Mouse (Mus musculus) liver, embryonic 14.5 days (tissue): ENCODE results near the gene Gsc2. TPM values are rescaled to one million over a fixed set of nuclear protein-coding genes. Genes with fewer than 3 reads are reported as not detected.

Source experiments
- ATAC-seq: fragments of 200-750 bp; cut with Nextera tagmentation; 2 replicates; pipeline ENCODE4 v1.8.0; 2017; ENCODE audit warnings: moderate number of reproducible peaks, mild to moderate bottlenecking, moderate library complexity; ENCODE audit not compliant: insufficient read depth
- DNase-seq, 3 experiments: peaks; one replicate each; pipeline ENCODE4 v3.0.0-alpha.2; 2012 to 2013; ENCODE audit warnings: low read depth in 3 of 3, low spot score in 3 of 3
- H3K27ac ChIP-seq: fragments of 300-500 bp; sonication (generic); 2 replicates; pipeline ENCODE4 v1.5.1; 2014; ENCODE audit warnings: moderate library complexity, mild to moderate bottlenecking, control low read depth, inconsistent platforms
- H3K27me3 ChIP-seq: fragments of 300-500 bp; sonication (generic); 2 replicates; pipeline ENCODE4 v1.6.1; 2014; ENCODE audit warnings: mild to moderate bottlenecking, low read length, moderate library complexity; ENCODE audit not compliant: control insufficient read depth, insufficient read depth
- H3K36me3 ChIP-seq: fragments of 300-500 bp; sonication (generic); replicated peaks from 2 replicates; pipeline ENCODE4 v1.6.1; 2014; ENCODE audit warnings: low read depth; ENCODE audit not compliant: control insufficient read depth, insufficient read depth
- H3K4me1 ChIP-seq, 2 experiments: fragments of 200-500 bp in 1 of 2; fragments of 300-500 bp in 1 of 2; sonication (generic) in 1 of 2; replicated peaks; 2 replicates each; pipeline ENCODE4 v1.6.1; 2012 to 2014; ENCODE audit warnings: antibody characterized with exemption in 1 of 2, inconsistent platforms in 1 of 2, low read length in 1 of 2; ENCODE audit not compliant: control insufficient read depth in 2 of 2, insufficient read depth in 2 of 2
- H3K4me2 ChIP-seq: fragments of 300-500 bp; sonication (generic); 2 replicates; pipeline ENCODE4 v1.6.1; 2014; ENCODE audit warnings: low read depth, mild to moderate bottlenecking, control low read depth, moderate library complexity
- H3K4me3 ChIP-seq, 2 experiments: fragments of 200-500 bp in 1 of 2; fragments of 300-500 bp in 1 of 2; sonication (generic) in 1 of 2; 2 replicates each; pipeline ENCODE4 v1.5.1; 2012 to 2014; ENCODE audit warnings: low read depth in 2 of 2, low read length in 2 of 2, mild to moderate bottlenecking in 2 of 2, control low read depth in 1 of 2, inconsistent platforms in 1 of 2, moderate library complexity in 1 of 2; ENCODE audit not compliant: insufficient read depth in 1 of 2
- H3K9ac ChIP-seq: fragments of 300-500 bp; sonication (generic); replicated peaks from 2 replicates; pipeline ENCODE4 v1.6.1; 2014; ENCODE audit warnings: mild to moderate bottlenecking, control low read depth, moderate library complexity
- H3K9me3 ChIP-seq: fragments of 300-500 bp; sonication (generic); 2 replicates; pipeline ENCODE4 v1.6.1; 2016; ENCODE audit warnings: low read length, mixed read lengths; ENCODE audit not compliant: control insufficient read depth
- CTCF ChIP-seq: IDR thresholded peaks from 2 replicates; pipeline ENCODE4 v1.5.1; 2016; ENCODE audit warnings: antibody characterized with exemption, low read depth, control low read depth
- EP300 ChIP-seq: IDR thresholded peaks from 2 replicates; pipeline ENCODE4 v1.6.1; 2016; ENCODE audit warnings: antibody characterized with exemption, low read depth
- WGBS: fragments of 180-500 bp; shearing (Covaris S2); extraction: QIAGEN DNeasy Blood & Tissue Kit; methylation state at CpG from one replicate; pipeline ENCODE4 v1.1.7; 2014; ENCODE audit not compliant: insufficient replicate concordance; 5-methylcytosine and 5-hydroxymethylcytosine counted together
- polyA plus RNA-seq, 2 experiments: library from polyadenylated mRNA; depleted of rRNA in 1 of 2; stranded (reverse) in 1 of 2; unstranded in 1 of 2; fragments of >200 nt; fragmentation: Nextera tagmentation in 1 of 2; extraction: Ambion mirVana in 1 of 2; gene quantifications; 2 replicates each; pipeline versions ENCODE4 v1.2.1 to v1.2.3; 2012 to 2014

The Gsc2 gene
- polyA plus RNA-seq, 2 experiments, result not detected

- H3K4me1 ChIP-seq, result no peaks in the 10 kb centered on the region
- no peak overlapping the region for H3K27ac ChIP-seq
- H3K9me3 ChIP-seq, result no peaks in the 10 kb centered on the region
- no peaks in the 10 kb centered on the region for H3K36me3 ChIP-seq
- no peaks in the 10 kb centered on the region for H3K27me3 ChIP-seq
- no peak for TF ChIP-seq EP300
- no peak for TF ChIP-seq CTCF
- no peak overlapping the region for H3K4me2 ChIP-seq
- WGBS, result 45% methylated on average over 2 of the region's 2 CpGs
- H3K4me3 ChIP-seq, result no peak overlapping the region
- ATAC-seq, result no peak
- DNase-seq, result no peak
- no peak overlapping the region for H3K9ac ChIP-seq
Measured at GRCm38 (mm10) chr16:17949421-17949877, 34.6 kb upstream of the Gsc2 start.

GRCm38 (mm10) chr16:17945081-17945831, 30.4 kb upstream of the Gsc2 start:
- Histone ChIP-seq H3K4me1 (no peaks in the 10 kb centered on the region), H3K4me2 (no peak overlapping the region), H3K36me3 (no peaks in the 10 kb centered on the region), H3K27me3 (no peaks in the 10 kb centered on the region), H3K9ac (no peak overlapping the region), H3K9me3 (no peaks in the 10 kb centered on the region), H3K27ac (no peak overlapping the region), H3K4me3 (no peak overlapping the region)
- 49% methylated on average over 7 of the region's 7 CpGs for WGBS
- TF ChIP-seq CTCF (no peak), EP300 (no peak)
- DNase-seq, result no peak
- no peak for ATAC-seq

- Histone ChIP-seq H3K27ac (no peak overlapping the region), H3K9ac (no peak overlapping the region), H3K9me3 (no peaks in the 10 kb centered on the region), H3K4me1 (peaks cover 9 to 10% of the 10 kb centered on the region in 2 experiments), H3K4me3 (no peak overlapping the region), H3K4me2 (no peak overlapping the region), H3K27me3 (no peaks in the 10 kb centered on the region), H3K36me3 (no peaks in the 10 kb centered on the region)
- TF ChIP-seq EP300, result no peak
- TF ChIP-seq CTCF, result no peak
- DNase-seq, result no peak
- ATAC-seq, result no peak
- 64% methylated on average over 8 of the region's 8 CpGs for WGBS
Measured at GRCm38 (mm10) chr16:17943466-17943865, 28.6 kb upstream of the Gsc2 start.

- Histone ChIP-seq H3K9ac (peak overlapping the region; percentile 3; the same call in 1 of the 2 replicates), H3K27ac (peak overlapping the region; percentile 70), H3K4me3 (no peak overlapping the region), H3K9me3 (no peaks in the 10 kb centered on the region), H3K36me3 (no peaks in the 10 kb centered on the region), H3K4me1 (peaks cover 17 to 25% of the 10 kb centered on the region in 2 experiments), H3K27me3 (no peaks in the 10 kb centered on the region), H3K4me2 (peak overlapping the region; percentile 42)
- DNase-seq, result peak; percentile 62 to 68 (median 68)
- TF ChIP-seq CTCF (no peak), EP300 (0 out of 2 replicates have a peak, but pooled peaks have one; percentile 11)
- ATAC-seq, result peak; percentile 89
- 15% methylated on average over 9 of the region's 9 CpGs for WGBS
Measured at GRCm38 (mm10) chr16:17939255-17939751, 24.4 kb upstream of the Gsc2 start.

DNA sequence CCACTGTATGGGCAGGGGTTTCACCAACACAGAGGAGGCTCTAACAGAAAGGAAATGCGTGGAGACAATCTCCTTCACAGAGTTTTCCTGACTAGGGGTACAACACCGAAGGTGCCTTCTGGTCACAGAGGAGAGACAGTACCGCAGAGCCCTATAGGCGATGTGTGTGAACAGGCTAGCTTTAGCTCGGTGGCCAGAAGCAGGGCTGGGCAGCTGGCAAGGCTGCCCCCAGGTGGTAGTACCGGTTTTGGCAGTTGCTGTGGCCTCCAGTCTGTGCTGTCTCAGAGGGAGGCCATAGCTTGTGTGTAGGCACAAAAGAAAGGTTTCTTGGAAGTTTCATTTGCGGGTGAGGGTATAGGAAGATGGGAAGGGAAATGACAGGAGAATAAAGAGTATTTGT, 24.0 kb upstream of the Gsc2 start:
- ATAC-seq (peak; percentile 91), DNase-seq (peak; percentile 60 to 61 (median 61))
- Histone ChIP-seq H3K27me3 (no peaks in the 10 kb centered on the region), H3K9me3 (no peaks in the 10 kb centered on the region), H3K27ac (peak overlapping the region; percentile 70), H3K9ac (peak overlapping the region; percentile 38), H3K4me2 (peak overlapping the region; percentile 42), H3K36me3 (no peaks in the 10 kb centered on the region), H3K4me1 (peaks cover 21 to 30% of the 10 kb centered on the region in 2 experiments), H3K4me3 (no peak overlapping the region)
- WGBS, result 6% methylated on average over 7 of the region's 7 CpGs
- peak; percentile 96 for TF ChIP-seq CTCF
- TF ChIP-seq EP300, result no peak
